Mouse (Mus musculus) forebrain, embryonic 12.5 days (tissue): ENCODE measurements around the gene Gtf2e1. TPM values are rescaled to one million over a fixed set of nuclear protein-coding genes. Genes with fewer than 3 reads are reported as not detected.

Source experiments
- ATAC-seq: fragments of 200-750 bp; cut with Nextera tagmentation; 2 replicates; pipeline ENCODE4 v1.8.0; 2017; ENCODE audit warnings: moderate TSS enrichment; ENCODE audit not compliant: low FRiP score
- H3K27ac ChIP-seq: fragments of 300-500 bp; sonication (generic); 2 replicates; pipeline ENCODE4 v1.5.1; 2016; ENCODE audit warnings: mild to moderate bottlenecking
- H3K27me3 ChIP-seq: fragments of 300-500 bp; sonication (generic); 2 replicates; pipeline ENCODE4 v1.6.1; 2016; ENCODE audit warnings: mild to moderate bottlenecking
- H3K36me3 ChIP-seq: fragments of 300-500 bp; sonication (generic); replicated peaks from 2 replicates; pipeline ENCODE4 v1.6.1; 2016; ENCODE audit warnings: mild to moderate bottlenecking
- H3K4me1 ChIP-seq: fragments of 300-500 bp; sonication (generic); 2 replicates; pipeline ENCODE4 v1.6.1; 2016
- H3K4me2 ChIP-seq: fragments of 300-500 bp; sonication (generic); 2 replicates; pipeline ENCODE4 v1.6.1; 2016; ENCODE audit warnings: mild to moderate bottlenecking, moderate library complexity
- H3K4me3 ChIP-seq: fragments of 300-500 bp; sonication (generic); replicated peaks from 2 replicates; pipeline ENCODE4 v1.5.1; 2016; ENCODE audit warnings: mild to moderate bottlenecking
- H3K9ac ChIP-seq: fragments of 300-500 bp; sonication (generic); 2 replicates; pipeline ENCODE4 v1.6.1; 2016; ENCODE audit warnings: mild to moderate bottlenecking
- H3K9me3 ChIP-seq: fragments of 300-500 bp; sonication (generic); 2 replicates; pipeline ENCODE4 v1.6.1; 2016
- WGBS: fragments of 180-500 bp; shearing (Covaris S2); methylation state at CpG from one replicate; pipeline ENCODE4 v1.1.7; 2016; 5-methylcytosine and 5-hydroxymethylcytosine counted together
- polyA plus RNA-seq: library from polyadenylated mRNA; unstranded; fragments of >200 nt; fragmentation: Nextera tagmentation; extraction: Ambion mirVana; gene quantifications from 2 replicates; pipeline ENCODE4 v1.2.1, GENCODE M21; 2016

Gtf2e1 gene
- polyA plus RNA-seq, 1 experiment from 2014 or later, result 49.3 TPM

DNA sequence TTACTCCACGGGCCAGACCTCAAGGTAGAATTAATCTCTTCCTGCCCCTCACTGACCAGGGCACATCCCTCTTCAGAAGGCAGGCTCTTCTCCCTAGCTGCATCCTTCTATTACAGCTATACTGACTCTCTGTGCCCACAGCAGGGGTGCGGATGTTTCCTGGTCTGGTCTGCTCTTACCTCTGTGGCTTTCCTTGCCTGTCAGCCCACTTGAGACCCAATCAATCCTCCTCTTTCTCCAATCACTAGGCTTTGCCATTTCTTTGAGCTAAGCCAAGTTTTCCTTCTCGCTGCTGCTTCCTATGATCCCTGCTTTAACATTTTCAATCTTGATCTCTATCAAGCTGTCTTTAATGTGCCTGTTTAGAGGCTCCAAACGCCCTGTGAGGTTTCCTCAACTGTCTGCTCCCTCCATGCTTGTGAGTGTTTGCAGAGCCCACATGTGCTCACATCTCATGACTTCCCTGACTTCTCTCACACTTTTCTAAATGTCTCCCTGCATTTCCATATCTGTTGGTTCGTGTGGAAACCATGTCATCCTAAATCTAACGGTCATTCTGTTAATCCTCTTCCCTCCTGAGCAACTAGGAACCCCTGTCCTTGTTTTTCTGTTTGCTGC is 23.1 kb downstream of the Gtf2e1 start:
- H3K27me3 ChIP-seq, result no peaks in the 10 kb centered on the region
- H3K36me3 ChIP-seq, result peaks cover 52% of the 10 kb centered on the region
- no peak for ATAC-seq
- no peak overlapping the region for H3K27ac ChIP-seq
- no peak overlapping the region for H3K9ac ChIP-seq
- H3K4me1 ChIP-seq, result no peaks in the 10 kb centered on the region
- H3K4me3 ChIP-seq, result no peak overlapping the region
- H3K4me2 ChIP-seq, result no peak overlapping the region
- 92% methylated on average over 6 of the region's 6 CpGs for WGBS
- no peaks in the 10 kb centered on the region for H3K9me3 ChIP-seq

- H3K4me2 ChIP-seq, result no peak overlapping the region
- H3K27ac ChIP-seq, result no peak overlapping the region
- H3K9me3 ChIP-seq, result no peaks in the 10 kb centered on the region
- no peaks in the 10 kb centered on the region for H3K27me3 ChIP-seq
- H3K36me3 ChIP-seq, result peaks cover 51% of the 10 kb centered on the region
- H3K4me3 ChIP-seq, result no peak overlapping the region
- no peak for ATAC-seq
- H3K4me1 ChIP-seq, result no peaks in the 10 kb centered on the region
- WGBS, result 81% methylated on average over 8 of the region's 8 CpGs
- H3K9ac ChIP-seq, result no peak overlapping the region
Measured at GRCm38 (mm10) chr16:37514644-37515043, 24.9 kb downstream of the Gtf2e1 start.

GRCm38 (mm10) chr16:37511489-37511888 is 28.1 kb downstream of the Gtf2e1 start:
- H3K36me3 ChIP-seq, result peaks cover 41% of the 10 kb centered on the region
- H3K27me3 ChIP-seq, result no peaks in the 10 kb centered on the region
- H3K9me3 ChIP-seq, result no peaks in the 10 kb centered on the region
- 0 out of 2 replicates have a peak, but pooled peaks cover 7% of the 10 kb centered on the region for H3K4me1 ChIP-seq
- H3K27ac ChIP-seq, result no peak overlapping the region
- no peak for ATAC-seq
- 95% methylated on average over 15 of the region's 15 CpGs for WGBS
- no peak overlapping the region for H3K4me3 ChIP-seq
- H3K9ac ChIP-seq, result no peak overlapping the region
- H3K4me2 ChIP-seq, result no peak overlapping the region

- no peak for ATAC-seq
- H3K4me2 ChIP-seq, result no peak overlapping the region
- 0 out of 2 replicates have a peak overlapping the region, but pooled peaks have one; percentile 25 for H3K27ac ChIP-seq
- H3K4me3 ChIP-seq, result no peak overlapping the region
- H3K9ac ChIP-seq, result no peak overlapping the region
- H3K9me3 ChIP-seq, result no peaks in the 10 kb centered on the region
- peaks cover 11% of the 10 kb centered on the region; the same call in 1 of the 2 replicates for H3K4me1 ChIP-seq
- 89% methylated on average over 9 of the region's 9 CpGs for WGBS
- peaks cover 18% of the 10 kb centered on the region for H3K36me3 ChIP-seq
- no peaks in the 10 kb centered on the region for H3K27me3 ChIP-seq
Measured at GRCm38 (mm10) chr16:37506751-37507150, 32.8 kb downstream of the Gtf2e1 start.

DNA sequence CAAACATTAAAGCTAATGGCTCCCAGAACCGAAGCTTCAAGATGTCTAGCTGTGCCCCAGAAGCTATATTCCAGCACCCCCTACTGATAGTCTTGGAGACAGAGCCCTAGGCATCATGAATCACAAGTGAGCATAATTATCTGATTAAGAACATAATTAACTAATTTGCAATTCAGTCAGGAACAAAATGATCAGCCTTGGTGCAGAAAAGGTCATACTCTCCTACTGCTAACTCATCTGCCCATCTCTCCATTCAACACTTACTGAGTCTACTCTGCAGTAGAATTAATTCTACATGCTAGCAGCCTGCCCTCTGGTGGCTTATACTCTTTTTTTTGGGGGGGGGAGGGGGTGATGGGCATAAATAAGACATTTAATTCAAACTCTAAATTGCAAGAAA is 35.1 kb downstream of the Gtf2e1 start:
- H3K4me3 ChIP-seq, result no peak overlapping the region
- 42% methylated on average over 1 of the region's 1 CpGs for WGBS
- 0 out of 2 replicates have a peak, but pooled peaks have one; percentile 9 for ATAC-seq
- H3K9ac ChIP-seq, result no peak overlapping the region
- H3K9me3 ChIP-seq, result no peaks in the 10 kb centered on the region
- H3K36me3 ChIP-seq, result no peaks in the 10 kb centered on the region
- no peak overlapping the region for H3K4me2 ChIP-seq
- H3K27me3 ChIP-seq, result no peaks in the 10 kb centered on the region
- H3K27ac ChIP-seq, result no peak overlapping the region
- peaks cover 11% of the 10 kb centered on the region; the same call in 1 of the 2 replicates for H3K4me1 ChIP-seq

GRCm38 (mm10) chr16:37498581-37498980 is 41.0 kb downstream of the Gtf2e1 start:
- H3K27me3 ChIP-seq, result no peaks in the 10 kb centered on the region
- H3K9ac ChIP-seq, result no peak overlapping the region
- no peak overlapping the region for H3K27ac ChIP-seq
- no peaks in the 10 kb centered on the region for H3K36me3 ChIP-seq
- 85% methylated on average over 9 of the region's 9 CpGs for WGBS
- H3K4me2 ChIP-seq, result no peak overlapping the region
- H3K4me1 ChIP-seq, result no peaks in the 10 kb centered on the region
- no peak for ATAC-seq
- H3K4me3 ChIP-seq, result no peak overlapping the region
- no peaks in the 10 kb centered on the region for H3K9me3 ChIP-seq

DNA sequence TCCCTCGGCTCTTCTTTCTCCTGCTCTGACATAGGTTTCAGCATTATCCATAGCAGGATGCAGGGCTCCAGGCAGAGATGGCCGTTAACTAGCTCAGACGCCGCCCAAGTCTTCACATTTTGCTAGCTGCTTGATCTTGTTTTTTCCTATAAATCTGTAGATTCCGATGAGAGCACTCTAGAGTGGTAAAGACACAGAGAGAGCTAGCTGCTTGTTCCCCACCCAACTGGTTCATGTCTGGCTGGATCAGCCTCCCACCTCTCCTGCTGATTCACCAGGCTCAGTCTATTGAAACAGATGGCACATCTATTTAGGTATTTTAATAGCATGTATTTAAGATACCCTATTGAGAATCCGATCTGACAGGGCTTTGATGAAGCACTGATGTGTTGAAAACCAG is 44.6 kb downstream of the Gtf2e1 start:
- Histone ChIP-seq H3K27me3 (no peaks in the 10 kb centered on the region), H3K4me3 (no peak overlapping the region), H3K4me2 (no peak overlapping the region), H3K4me1 (no peaks in the 10 kb centered on the region), H3K36me3 (no peaks in the 10 kb centered on the region), H3K9me3 (no peaks in the 10 kb centered on the region), H3K9ac (no peak overlapping the region), H3K27ac (no peak overlapping the region)
- WGBS, result 84% methylated on average over 6 of the region's 6 CpGs
- ATAC-seq, result no peak

GRCm38 (mm10) chr16:37486826-37487612 is 52.6 kb downstream of the Gtf2e1 start:
- 51% methylated on average over 3 of the region's 3 CpGs for WGBS
- H3K9ac ChIP-seq, result no peak overlapping the region
- H3K27me3 ChIP-seq, result no peaks in the 10 kb centered on the region
- peaks cover 10% of the 10 kb centered on the region; the same call in 1 of the 2 replicates for H3K4me1 ChIP-seq
- H3K36me3 ChIP-seq, result no peaks in the 10 kb centered on the region
- no peak overlapping the region for H3K4me2 ChIP-seq
- peak; percentile 95 for ATAC-seq
- no peaks in the 10 kb centered on the region for H3K9me3 ChIP-seq
- H3K4me3 ChIP-seq, result no peak overlapping the region
- H3K27ac ChIP-seq, result no peak overlapping the region

GRCm38 (mm10) chr16:37478311-37479291 is 61.0 kb downstream of the Gtf2e1 start:
- WGBS, result 34% methylated on average over 10 of the region's 10 CpGs
- peak overlapping the region; percentile 66 for H3K27ac ChIP-seq

GRCm38 (mm10) chr16:37472620-37473312 is 66.8 kb downstream of the Gtf2e1 start:
- Histone ChIP-seq H3K9ac (no peak overlapping the region), H3K4me2 (no peak overlapping the region), H3K27me3 (no peaks in the 10 kb centered on the region), H3K4me1 (peaks cover 3% of the 10 kb centered on the region), H3K4me3 (no peak overlapping the region), H3K27ac (no peak overlapping the region), H3K36me3 (no peaks in the 10 kb centered on the region), H3K9me3 (no peaks in the 10 kb centered on the region)
- 58% methylated on average over 5 of the region's 5 CpGs for WGBS
- no peak for ATAC-seq

More at GRCm38 (mm10) chr16:37478311-37479291, 61.0 kb downstream of the Gtf2e1 start:
- H3K9me3 ChIP-seq, result no peaks in the 10 kb centered on the region
- H3K9ac ChIP-seq, result no peak overlapping the region
- H3K36me3 ChIP-seq, result no peaks in the 10 kb centered on the region
- peak; percentile 71; the same call in 1 of the 2 replicates for ATAC-seq
- H3K27me3 ChIP-seq, result no peaks in the 10 kb centered on the region
- no peak overlapping the region for H3K4me3 ChIP-seq
- no peak overlapping the region; the same call in 1 of the 2 replicates for H3K4me2 ChIP-seq
- peaks cover 14% of the 10 kb centered on the region for H3K4me1 ChIP-seq

DNA sequence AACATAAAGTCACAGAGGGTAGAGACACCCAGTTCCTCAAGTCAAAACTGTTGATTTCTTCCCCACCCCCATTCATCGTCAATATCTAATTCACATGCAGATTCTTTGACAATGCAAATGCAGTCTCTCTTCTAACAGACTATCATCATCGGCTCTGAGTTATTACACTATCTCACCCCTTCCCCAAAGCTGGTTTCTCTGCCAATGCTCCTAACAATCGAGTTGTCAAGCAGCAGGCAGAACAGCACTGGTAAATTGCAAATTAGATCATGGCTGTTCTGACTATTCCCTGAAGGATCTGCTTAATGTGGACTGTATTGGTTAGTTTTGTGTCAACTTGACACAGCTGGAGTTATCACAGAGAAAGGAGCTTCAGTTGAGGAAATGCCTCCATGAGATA is 70.0 kb downstream of the Gtf2e1 start:
- no peak for ATAC-seq
- Histone ChIP-seq H3K4me1 (no peaks in the 10 kb centered on the region), H3K36me3 (no peaks in the 10 kb centered on the region), H3K4me3 (no peak overlapping the region), H3K9ac (no peak overlapping the region), H3K27me3 (no peaks in the 10 kb centered on the region), H3K9me3 (no peaks in the 10 kb centered on the region), H3K4me2 (no peak overlapping the region), H3K27ac (no peak overlapping the region)
- 76% methylated on average over 3 of the region's 3 CpGs for WGBS
